Mouse (Mus musculus): ENCODE data around the gene Coro1b. TPM values are rescaled to one million over a fixed set of nuclear protein-coding genes. Genes with fewer than 3 reads are reported as not detected.
"Not testable (repeated sequence)": the region's sequence is repeated elsewhere in the genome, so short reads cannot be mapped to it uniquely, and the experiment has no call there.

Coro1b gene
- total RNA-seq, 2 experiments from 2014 or later: 9.8 to 14.7 TPM

GRCm38 (mm10) chr19:4122411-4123370 lies 25.7 kb upstream of the Coro1b start:
- H3K27ac ChIP-seq: peak overlapping the region; percentile 94; the same call in 1 of the 2 replicates
- no peak for DNase-seq
- intact Hi-C loops (cut with DNase I): no loop called here
- no peak for TF ChIP-seq CTCF (IDR thresholded peaks at IDR 0.05)
- no peak overlapping the region for H3K4me3 ChIP-seq

DNA sequence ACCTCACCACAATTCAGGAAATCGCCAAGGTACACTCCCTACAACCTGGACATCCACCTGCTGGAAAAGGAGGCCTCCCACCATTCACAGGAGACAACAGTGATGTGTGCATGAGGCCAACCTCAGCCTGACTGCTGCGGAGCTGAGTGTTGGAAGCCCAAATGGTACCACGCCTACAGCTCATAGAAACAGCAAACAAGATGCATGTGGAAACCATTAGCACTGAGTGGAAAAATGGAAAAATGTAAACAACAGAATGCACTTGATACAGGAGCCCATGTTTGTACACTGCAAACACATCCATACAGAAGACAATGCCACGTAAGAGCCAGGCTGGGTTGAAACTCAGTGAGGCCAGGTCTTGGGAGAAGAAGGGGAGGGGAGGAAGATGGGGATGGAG lies 24.0 kb upstream of the Coro1b start:
- no peak for DNase-seq
- intact Hi-C loops (cut with DNase I): no loop called here
- no peak overlapping the region for H3K27ac ChIP-seq
- TF ChIP-seq CTCF (IDR thresholded peaks at IDR 0.05): no peak
- H3K4me3 ChIP-seq: no peak overlapping the region

- Histone ChIP-seq H3K4me3 (peak overlapping the region; percentile 96), H3K27ac (peak overlapping the region; percentile 93)
- not testable (repeated sequence) for DNase-seq
- intact Hi-C loops (cut with DNase I): loop anchor here (5.0 kb wide), 2 partner anchors 37 to 67 kb away; partner anchors contain the start of genes Ppp1ca, Rps6kb2 and Tbc1d10c
Measured at GRCm38 (mm10) chr19:4125268-4125667, 23.2 kb upstream of the Coro1b start.

GRCm38 (mm10) chr19:4125741-4126696 lies 22.4 kb upstream of the Coro1b start, which contains the start of gene Aip:
Aip (minus strand) TSS chr19:4125858.
- Histone ChIP-seq H3K4me3 (peak within 1 kb of the TSS; percentile 96), H3K27ac (peak within 1 kb of the TSS; percentile 93)
- peak; percentile 66 for TF ChIP-seq CTCF (IDR thresholded peaks at IDR 0.05)
- DNase-seq: peak; percentile 99
- intact Hi-C loops (cut with DNase I): loop anchor here (5.0 kb wide), 2 partner anchors 36 to 66 kb away; partner anchors contain the start of genes Ppp1ca, Rps6kb2 and Tbc1d10c

GRCm38 (mm10) chr19:4126759-4127495 lies 21.5 kb upstream of the Coro1b start:
- intact Hi-C loops (cut with DNase I): loop anchor here (5.0 kb wide), 2 partner anchors 35 to 65 kb away; partner anchors contain the start of genes Ppp1ca, Rps6kb2 and Tbc1d10c
- DNase-seq: no peak
- peak overlapping the region; percentile 96 for H3K4me3 ChIP-seq
- H3K27ac ChIP-seq: peak overlapping the region; percentile 93
- TF ChIP-seq CTCF (IDR thresholded peaks at IDR 0.05): no peak

- intact Hi-C loops (cut with DNase I): loop anchor here (5.0 kb wide), 2 partner anchors 33 to 63 kb away; partner anchors contain the start of genes Ppp1ca, Rps6kb2 and Tbc1d10c
- no peak for TF ChIP-seq CTCF (IDR thresholded peaks at IDR 0.05)
- no peak for DNase-seq
- Histone ChIP-seq H3K4me3 (no peak overlapping the region), H3K27ac (peak overlapping the region; percentile 55)
Measured at GRCm38 (mm10) chr19:4129462-4129861, 19.0 kb upstream of the Coro1b start.

- no peak for DNase-seq
- Histone ChIP-seq H3K4me3 (no peak overlapping the region), H3K27ac (peak overlapping the region; percentile 55; the same call in 1 of the 2 replicates)
- no peak for TF ChIP-seq CTCF (IDR thresholded peaks at IDR 0.05)
- intact Hi-C loops (cut with DNase I): no loop called here
Measured at GRCm38 (mm10) chr19:4130106-4130505, 18.3 kb upstream of the Coro1b start.

DNA sequence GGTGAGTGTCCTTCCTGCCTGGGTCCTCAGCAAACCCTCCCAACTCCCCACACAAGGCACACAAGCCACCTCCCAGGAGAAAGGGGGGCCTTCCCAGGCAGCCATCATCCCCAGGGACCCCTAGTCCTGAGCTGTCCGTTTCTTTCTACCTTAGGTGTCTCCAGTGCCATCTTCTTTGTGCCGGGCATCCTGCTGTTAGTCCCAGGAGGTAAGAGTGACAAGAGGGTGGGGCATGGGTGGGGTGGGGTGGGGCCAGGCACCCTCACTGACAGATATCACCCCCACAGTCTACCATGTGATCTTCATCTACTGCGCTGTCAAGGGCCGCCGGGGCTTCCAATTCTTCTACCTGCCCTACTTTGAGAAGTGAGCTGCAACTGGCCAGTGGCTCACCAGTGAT lies 17.3 kb upstream of the Coro1b start:
- no peak for DNase-seq
- no peak overlapping the region for H3K4me3 ChIP-seq
- intact Hi-C loops (cut with DNase I): no loop called here
- no peak overlapping the region for H3K27ac ChIP-seq
- no peak for TF ChIP-seq CTCF (IDR thresholded peaks at IDR 0.05)

GRCm38 (mm10) chr19:4131768-4132167 lies 16.7 kb upstream of the Coro1b start:
- H3K27ac ChIP-seq: no peak overlapping the region
- no peak overlapping the region for H3K4me3 ChIP-seq
- DNase-seq: no peak
- TF ChIP-seq CTCF (IDR thresholded peaks at IDR 0.05): no peak
- intact Hi-C loops (cut with DNase I): no loop called here

DNA sequence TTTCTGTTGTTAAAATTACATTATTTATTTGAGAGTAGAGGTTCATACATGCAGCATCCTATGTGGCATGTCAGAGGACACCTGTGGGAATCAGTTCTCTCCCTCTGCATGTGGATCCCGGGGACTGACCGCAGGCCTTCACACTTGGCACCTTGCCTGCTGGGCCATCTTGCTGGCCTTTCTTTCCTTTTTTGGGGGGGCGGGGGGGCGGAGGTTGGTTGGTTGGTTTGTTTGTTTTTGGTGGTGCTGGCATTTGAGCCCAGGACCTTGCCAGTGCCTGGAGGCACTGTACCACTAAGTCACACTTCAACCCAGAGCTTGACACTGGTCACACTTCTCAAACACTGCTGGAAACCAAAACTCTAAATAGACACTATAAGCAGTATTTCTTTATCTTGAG lies 14.1 kb upstream of the Coro1b start:
- no peak overlapping the region for H3K27ac ChIP-seq
- intact Hi-C loops (cut with DNase I): no loop called here
- no peak for DNase-seq
- TF ChIP-seq CTCF (IDR thresholded peaks at IDR 0.05): no peak
- H3K4me3 ChIP-seq: no peak overlapping the region

DNA sequence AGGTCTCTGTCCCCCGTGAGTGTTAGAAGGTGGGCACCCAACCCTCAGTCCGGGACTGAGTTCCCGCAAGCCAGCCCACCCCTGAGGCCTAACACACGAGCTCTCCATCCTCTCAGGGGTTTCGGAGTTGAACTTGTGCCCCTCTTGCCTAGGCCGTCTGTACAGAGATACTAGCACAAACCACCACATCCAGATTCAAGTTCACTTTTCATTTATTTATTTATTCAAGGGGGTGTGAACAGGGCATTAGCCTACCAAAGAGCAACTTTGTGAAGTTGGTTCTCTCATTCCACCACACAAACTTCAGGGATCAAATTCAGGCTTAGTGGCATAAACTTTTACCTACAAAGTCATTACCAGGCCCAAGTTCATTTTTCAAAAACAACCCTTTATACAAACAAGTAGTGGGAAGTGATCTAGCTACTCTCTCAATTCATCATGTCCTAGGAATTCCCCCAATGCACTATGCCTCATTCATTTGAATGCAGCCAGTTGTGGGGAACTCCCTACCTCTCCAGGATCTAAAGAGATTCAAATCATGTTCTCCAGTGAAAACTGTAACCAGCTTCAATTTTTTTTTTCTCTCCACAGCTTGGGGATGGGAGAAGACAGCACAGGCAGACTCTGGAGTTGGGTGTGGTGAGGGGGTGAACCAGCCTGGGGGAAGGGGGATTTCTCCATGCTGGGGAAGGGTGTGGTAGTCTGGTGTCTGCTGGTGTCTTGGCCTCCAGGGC lies 13.0 kb upstream of the Coro1b start:
- DNase-seq; H3K4me3 ChIP-seq; H3K27ac ChIP-seq; intact Hi-C loops (cut with DNase I): not testable (repeated sequence)
